Mouse (Mus musculus) neutrophil, adult 5-6 weeks (primary cell): ENCODE measurements around the gene Spaar. TPM values are rescaled to one million over a fixed set of nuclear protein-coding genes. Genes with fewer than 3 reads are reported as not detected.

Experiments used
- ATAC-seq: fragments of 151-379, 151-347 bp; 2 replicates; pipeline ENCODE4 v1.8.0; 2017; ENCODE audit warnings: mild to moderate bottlenecking, moderate TSS enrichment; ENCODE audit not compliant: insufficient number of reproducible peaks, poor library complexity, low FRiP score, severe bottlenecking; ENCODE audit errors: extremely low read depth
- total RNA-seq: library from RNA; stranded (forward); fragments of 200-1000 nt; gene quantifications from 2 replicates; pipeline ENCODE4 v1.2.3, GENCODE M21; 2017

Spaar gene
- total RNA-seq, 1 experiment from 2014 or later, result not detected

- ATAC-seq, result no peak
These were observed 2.8 kb upstream of the Spaar start, which contains the start of gene Hrct1 for GRCm38 (mm10) chr4:43726995-43727394. Hrct1 (plus strand) TSS chr4:43727188.

GRCm38 (mm10) chr4:43727718-43728575, 1.9 kb upstream of the Spaar start:
- ATAC-seq, result no peak

- ATAC-seq, result no peak
These were observed 1.3 kb upstream of the Spaar start for GRCm38 (mm10) chr4:43728576-43728954.

- ATAC-seq, result no peak
These were observed 708 bp upstream of the Spaar start for GRCm38 (mm10) chr4:43729126-43729525.

- no peak for ATAC-seq
These were observed 990 bp downstream of the Spaar start for GRCm38 (mm10) chr4:43730750-43731297.

GRCm38 (mm10) chr4:43732171-43732570, 2.3 kb downstream of the Spaar start:
- no peak for ATAC-seq

- ATAC-seq, result no peak
These were observed 3.4 kb downstream of the Spaar start for GRCm38 (mm10) chr4:43733186-43733585.

GRCm38 (mm10) chr4:43737144-43737543, 7.3 kb downstream of the Spaar start:
- no peak for ATAC-seq

- ATAC-seq, result no peak
These were observed 9.3 kb downstream of the Spaar start for GRCm38 (mm10) chr4:43738989-43739674.

- ATAC-seq, result no peak
These were observed 11.7 kb downstream of the Spaar start for GRCm38 (mm10) chr4:43741526-43741925.

GRCm38 (mm10) chr4:43742637-43743036, 12.8 kb downstream of the Spaar start:
- ATAC-seq, result no peak

- no peak for ATAC-seq
These were observed 13.3 kb downstream of the Spaar start for GRCm38 (mm10) chr4:43743099-43743498.

- ATAC-seq, result no peak
These were observed 15.4 kb downstream of the Spaar start for GRCm38 (mm10) chr4:43745187-43745586.

GRCm38 (mm10) chr4:43757213-43757612, 27.4 kb downstream of the Spaar start:
- no peak for ATAC-seq

- no peak for ATAC-seq
These were observed 30.0 kb downstream of the Spaar start for GRCm38 (mm10) chr4:43759571-43760418.

GRCm38 (mm10) chr4:43760460-43760859, 30.6 kb downstream of the Spaar start:
- ATAC-seq, result no peak

GRCm38 (mm10) chr4:43761336-43761735, 31.5 kb downstream of the Spaar start:
- ATAC-seq, result no peak

GRCm38 (mm10) chr4:43763410-43763809, 33.6 kb downstream of the Spaar start:
- ATAC-seq, result no peak

GRCm38 (mm10) chr4:43768341-43768740, 38.5 kb downstream of the Spaar start:
- no peak for ATAC-seq
